Mouse (Mus musculus) T-cell, adult 66 days (primary cell): ENCODE data around the gene Htr7. TPM values are rescaled to one million over a fixed set of nuclear protein-coding genes. Genes with fewer than 3 reads are reported as not detected.

Experiments
- total RNA-seq, 2 experiments: library from RNA; stranded (reverse); gene quantifications; 3 replicates in 1 of 2; 4 replicates in 1 of 2; pipeline ENCODE4 v1.2.4; 2023

Htr7 gene
- total RNA-seq: not detected

DNA sequence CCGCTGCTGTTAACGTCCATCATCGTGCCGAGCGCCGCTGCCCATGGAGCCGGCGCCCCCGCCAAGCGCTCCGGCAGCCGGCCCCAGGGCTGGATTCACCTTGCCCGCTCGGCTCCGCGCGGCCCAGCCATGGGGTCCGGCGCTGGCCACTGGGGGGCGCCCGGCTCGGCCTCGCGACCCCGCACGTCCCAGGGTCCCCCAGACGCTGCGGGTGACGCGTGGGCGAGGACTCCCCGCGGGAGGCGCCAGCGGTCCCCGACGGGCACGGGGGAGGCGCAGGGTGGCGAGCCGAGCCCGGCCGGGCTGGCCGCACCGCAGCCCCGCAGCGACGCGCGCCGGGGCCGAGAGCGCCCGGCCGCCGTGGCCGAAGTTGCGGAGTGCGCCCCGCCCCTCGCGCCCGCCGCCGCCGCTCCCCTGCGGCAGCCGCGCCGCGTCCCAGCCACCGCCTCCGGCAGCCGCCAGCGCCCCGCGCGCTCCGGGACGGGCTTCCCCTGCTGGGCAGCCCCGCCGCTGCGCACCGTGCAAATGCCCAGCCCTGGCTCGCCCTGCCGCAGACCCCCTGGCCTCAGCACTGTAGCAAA lies at the start of gene Htr7:
Gene Htr7 (minus strand): TSS at position 277 of the 581 bp plus-strand sequence.

DNA sequence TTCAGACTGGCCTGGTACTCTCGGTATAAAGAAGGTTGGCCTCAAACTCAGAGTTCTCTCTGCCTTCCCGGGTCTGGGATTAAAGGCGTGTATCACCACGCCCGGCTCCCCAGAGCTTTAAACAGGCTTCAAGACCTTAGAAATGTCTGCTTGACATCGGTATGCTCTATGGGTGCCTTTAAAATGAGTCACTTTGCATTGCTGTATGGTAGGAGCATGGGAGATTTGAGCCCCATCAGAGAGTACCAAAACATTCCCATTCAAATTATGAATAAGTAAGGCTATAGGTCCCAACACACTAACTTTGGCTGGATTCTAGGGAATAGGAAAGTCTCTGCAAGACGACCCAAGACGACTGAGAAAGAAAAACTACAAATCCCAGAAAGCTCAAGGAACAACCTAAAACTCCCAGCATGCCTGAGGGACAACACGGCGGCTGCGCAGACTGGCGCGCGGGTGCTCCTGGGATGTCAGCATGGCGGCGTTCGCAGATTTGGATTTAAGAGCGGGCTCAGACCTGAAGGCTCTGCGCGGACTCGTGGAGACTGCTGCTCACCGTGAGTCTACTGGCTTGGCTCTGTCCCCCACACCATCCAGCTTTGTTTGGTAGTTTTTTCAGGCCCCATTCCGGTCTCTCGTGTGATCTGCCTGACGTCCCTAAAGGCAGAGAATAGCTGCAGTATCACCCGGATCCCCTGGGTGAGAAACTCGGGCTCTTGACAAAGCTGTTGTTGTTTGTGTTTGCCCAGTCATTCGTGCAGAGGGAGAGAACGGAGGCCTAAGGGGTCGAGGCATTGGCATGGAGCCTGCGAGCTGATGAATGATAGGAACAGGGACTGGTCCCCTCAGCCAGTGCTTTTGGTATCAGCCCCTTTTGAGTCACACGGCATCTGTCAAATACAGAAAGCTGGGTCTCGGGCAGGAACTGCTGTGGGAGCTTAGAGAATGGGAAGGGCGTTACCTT lies 26.2 kb upstream of the Htr7 start, which contains the start of gene Rpp30:
Gene Rpp30 (plus strand): TSS at position 455 of the 964 bp plus-strand sequence.

Other genes with a start within 250 kb of the Htr7 start
- 10 to 100 TPM; 23.1 to 24.8 TPM for gene Rpp30, start 26.2 kb upstream of the Htr7 start, total RNA-seq
- not detected for gene Ankrd1, start 62.6 kb upstream of the Htr7 start, total RNA-seq